Mouse (Mus musculus) testis, adult 2 months (tissue): ENCODE measurements around the gene Rnf43. TPM values are rescaled to one million over a fixed set of nuclear protein-coding genes. Genes with fewer than 3 reads are reported as not detected.
A peak's percentile ranks its signal among the peaks of the same experiment; 100 is the strongest.

Experiments used
- H3K27ac ChIP-seq: fragments of 200-500 bp; 2 replicates; pipeline ENCODE4 v1.5.1; 2012; ENCODE audit warnings: low read depth, low read length; ENCODE audit not compliant: control insufficient read depth, insufficient read depth
- H3K27me3 ChIP-seq: fragments of 200-500 bp; 2 replicates; pipeline ENCODE4 v1.6.1; 2012; ENCODE audit warnings: mild to moderate bottlenecking, low read length, moderate library complexity; ENCODE audit not compliant: control insufficient read depth, insufficient read depth
- H3K36me3 ChIP-seq: fragments of 200-500 bp; 2 replicates; pipeline ENCODE4 v1.6.1; 2012; ENCODE audit warnings: mild to moderate bottlenecking, low read length; ENCODE audit not compliant: control insufficient read depth, insufficient read depth
- H3K4me1 ChIP-seq: fragments of 200-500 bp; 2 replicates; pipeline ENCODE4 v1.6.1; 2012; ENCODE audit warnings: low read length; ENCODE audit not compliant: control insufficient read depth, insufficient read depth
- H3K4me3 ChIP-seq: fragments of 200-500 bp; 2 replicates; pipeline ENCODE4 v1.5.1; 2012; ENCODE audit warnings: low read depth, mild to moderate bottlenecking, low read length, moderate library complexity, mixed read lengths; ENCODE audit not compliant: control insufficient read depth
- CTCF ChIP-seq: fragments of 200-500 bp; IDR thresholded peaks from 2 replicates; pipeline ENCODE4 v1.5.1; 2012; ENCODE audit warnings: low read depth, mild to moderate bottlenecking, inconsistent platforms, low read length, moderate library complexity; ENCODE audit not compliant: control insufficient read depth, insufficient read depth, insufficient replicate concordance
- POLR2A ChIP-seq: fragments of 200-500 bp; IDR thresholded peaks from 2 replicates; pipeline ENCODE4 v1.6.1; 2012; ENCODE audit warnings: low read depth, mild to moderate bottlenecking, inconsistent platforms, low read length, moderate library complexity; ENCODE audit not compliant: control insufficient read depth
- polyA plus RNA-seq: library from polyadenylated mRNA; depleted of rRNA; stranded (reverse); fragments of >200 nt; gene quantifications from 2 replicates; pipeline ENCODE4 v1.2.3, GENCODE M21; 2012

Gene Rnf43
- polyA plus RNA-seq, 1 experiment, result 2.3 TPM

- Histone ChIP-seq H3K36me3 (no peaks in the 10 kb centered on the region), H3K27ac (no peak overlapping the region), H3K4me3 (no peak overlapping the region), H3K27me3 (no peaks in the 10 kb centered on the region), H3K4me1 (peaks cover 34% of the 10 kb centered on the region)
- TF ChIP-seq CTCF (no peak), POLR2A (no peak)
These were observed 89.0 kb downstream of the Rnf43 start for GRCm38 (mm10) chr11:87751491-87751966.

GRCm38 (mm10) chr11:87752307-87752706 is 89.8 kb downstream of the Rnf43 start:
- Histone ChIP-seq H3K27me3 (no peaks in the 10 kb centered on the region), H3K4me1 (peaks cover 36% of the 10 kb centered on the region), H3K4me3 (no peak overlapping the region), H3K36me3 (no peaks in the 10 kb centered on the region), H3K27ac (no peak overlapping the region)
- TF ChIP-seq POLR2A, result no peak
- no peak for TF ChIP-seq CTCF

- H3K36me3 ChIP-seq, result no peaks in the 10 kb centered on the region
- peaks cover 34% of the 10 kb centered on the region for H3K4me1 ChIP-seq
- no peak overlapping the region for H3K4me3 ChIP-seq
- no peak for TF ChIP-seq CTCF
- TF ChIP-seq POLR2A, result no peak
- no peak overlapping the region for H3K27ac ChIP-seq
- no peaks in the 10 kb centered on the region for H3K27me3 ChIP-seq
These were observed 90.7 kb downstream of the Rnf43 start for GRCm38 (mm10) chr11:87753255-87753654.

- H3K27me3 ChIP-seq, result no peaks in the 10 kb centered on the region
- H3K4me3 ChIP-seq, result peak overlapping the region; percentile 96
- H3K27ac ChIP-seq, result peak overlapping the region; percentile 75
- H3K36me3 ChIP-seq, result no peaks in the 10 kb centered on the region
- peaks cover 28% of the 10 kb centered on the region for H3K4me1 ChIP-seq
- no peak for TF ChIP-seq CTCF
- TF ChIP-seq POLR2A, result no peak
These were observed 91.5 kb downstream of the Rnf43 start for GRCm38 (mm10) chr11:87753891-87754501.

- Histone ChIP-seq H3K27ac (peak overlapping the region; percentile 75), H3K4me3 (peak overlapping the region; percentile 96), H3K36me3 (no peaks in the 10 kb centered on the region), H3K27me3 (no peaks in the 10 kb centered on the region), H3K4me1 (peaks cover 25% of the 10 kb centered on the region)
- TF ChIP-seq POLR2A (no peak), CTCF (no peak)
These were observed 92.1 kb downstream of the Rnf43 start for GRCm38 (mm10) chr11:87754603-87755002.

GRCm38 (mm10) chr11:87755360-87756017 is 93.0 kb downstream of the Rnf43 start:
- H3K4me1 ChIP-seq, result peaks cover 27% of the 10 kb centered on the region
- no peaks in the 10 kb centered on the region for H3K36me3 ChIP-seq
- H3K27ac ChIP-seq, result peak overlapping the region; percentile 81
- TF ChIP-seq POLR2A (no peak; the same call in 1 of the 2 replicates), CTCF (no peak)
- peak overlapping the region; percentile 96 for H3K4me3 ChIP-seq
- H3K27me3 ChIP-seq, result no peaks in the 10 kb centered on the region

- Histone ChIP-seq H3K27me3 (no peaks in the 10 kb centered on the region), H3K36me3 (no peaks in the 10 kb centered on the region), H3K4me3 (peak overlapping the region; percentile 96), H3K27ac (peak overlapping the region; percentile 82), H3K4me1 (peaks cover 29% of the 10 kb centered on the region)
- TF ChIP-seq POLR2A, result no peak
- TF ChIP-seq CTCF, result no peak
These were observed 93.8 kb downstream of the Rnf43 start for GRCm38 (mm10) chr11:87756251-87756820.
